Mouse (Mus musculus) bone marrow, adult 2 months (tissue): ENCODE results near the gene Acbd5. TPM values are rescaled to one million over a fixed set of nuclear protein-coding genes. Genes with fewer than 3 reads are reported as not detected.
"Not testable (repeated sequence)": the region's sequence is repeated elsewhere in the genome, so short reads cannot be mapped to it uniquely, and the experiment has no call there.

ENCODE experiments used
- H3K27ac ChIP-seq: fragments of 200-500 bp; 2 replicates; pipeline ENCODE4 v1.5.1; 2012; ENCODE audit warnings: low read depth, mild to moderate bottlenecking, control low read depth, inconsistent platforms, low read length; ENCODE audit not compliant: control insufficient read depth, poor library complexity, insufficient read depth
- H3K4me1 ChIP-seq: fragments of 200-500 bp; 2 replicates; pipeline ENCODE4 v1.6.1; 2011; ENCODE audit warnings: low read length; ENCODE audit not compliant: control insufficient read depth, insufficient read depth
- H3K4me3 ChIP-seq: fragments of 200-500 bp; replicated peaks from 2 replicates; pipeline ENCODE3; 2011; ENCODE audit warnings: mild to moderate bottlenecking, low read depth, low read length, control low read depth; ENCODE audit not compliant: control insufficient read depth
- CTCF ChIP-seq: fragments of 200-500 bp; IDR thresholded peaks from 2 replicates; pipeline ENCODE4 v1.5.1; 2011; ENCODE audit warnings: low read length, control low read depth; ENCODE audit not compliant: control insufficient read depth, insufficient read depth
- POLR2A ChIP-seq: fragments of 200-500 bp; IDR thresholded peaks from 2 replicates; pipeline ENCODE4 v1.6.1; 2011; ENCODE audit warnings: low read depth, mild to moderate bottlenecking, control low read depth, low read length, borderline replicate concordance; ENCODE audit not compliant: control insufficient read depth
- WGBS: fragments of 180-500 bp; shearing (Covaris S2); methylation state at CpG from one replicate; pipeline ENCODE4 v1.1.7; 2018; 5-methylcytosine and 5-hydroxymethylcytosine counted together
- polyA plus RNA-seq: library from polyadenylated mRNA; stranded (reverse); fragments of >200 nt; gene quantifications from 2 replicates; pipeline ENCODE4 v1.2.4, GENCODE M21; 2011; ENCODE audit warnings: low replicate concordance; ENCODE audit not compliant: missing spikeins, insufficient read depth, insufficient read length

Acbd5 gene
- polyA plus RNA-seq, 1 experiment: 19.2 TPM

DNA sequence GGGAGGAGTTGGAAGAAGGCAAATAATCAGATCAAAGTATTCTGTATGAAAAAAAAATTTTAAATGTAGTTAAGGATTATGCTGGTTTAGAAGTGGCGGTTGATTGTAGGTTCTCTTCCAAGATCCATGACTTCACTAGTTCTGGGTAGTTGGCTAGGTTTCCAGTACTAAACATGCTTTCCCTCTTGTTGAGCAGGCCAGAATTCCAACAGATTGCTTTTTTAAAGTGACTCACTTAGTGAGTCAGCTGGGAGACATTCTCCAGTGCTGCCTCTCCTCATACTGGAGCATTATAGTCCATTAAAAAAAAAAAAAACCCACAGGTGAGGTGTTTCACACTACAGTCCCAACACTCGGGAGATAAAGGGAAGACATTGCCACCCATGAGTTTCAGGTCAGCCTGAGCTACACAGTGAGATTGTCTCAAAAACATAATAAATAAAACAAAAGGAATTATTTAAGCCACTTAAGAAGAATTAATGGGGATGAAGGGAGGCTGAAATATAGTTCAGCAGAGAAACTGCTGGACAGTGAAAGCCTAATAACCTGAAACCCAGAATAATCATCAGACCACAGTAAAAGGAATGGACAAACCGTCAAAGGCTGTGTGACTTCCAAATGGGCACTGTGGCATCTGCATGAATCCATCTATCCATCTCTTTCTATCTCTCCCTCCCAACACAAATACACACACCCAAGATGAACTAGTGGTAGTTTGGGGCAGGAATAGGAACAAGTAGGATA lies 33.1 kb upstream of the Acbd5 start:
- Histone ChIP-seq H3K27ac (no peak overlapping the region), H3K4me3 (no peak overlapping the region), H3K4me1 (no peaks in the 10 kb centered on the region; the same call in 1 of the 2 replicates)
- TF ChIP-seq CTCF: no peak
- no peak for TF ChIP-seq POLR2A
- WGBS: 76% methylated on average over 3 of the region's 3 CpGs

DNA sequence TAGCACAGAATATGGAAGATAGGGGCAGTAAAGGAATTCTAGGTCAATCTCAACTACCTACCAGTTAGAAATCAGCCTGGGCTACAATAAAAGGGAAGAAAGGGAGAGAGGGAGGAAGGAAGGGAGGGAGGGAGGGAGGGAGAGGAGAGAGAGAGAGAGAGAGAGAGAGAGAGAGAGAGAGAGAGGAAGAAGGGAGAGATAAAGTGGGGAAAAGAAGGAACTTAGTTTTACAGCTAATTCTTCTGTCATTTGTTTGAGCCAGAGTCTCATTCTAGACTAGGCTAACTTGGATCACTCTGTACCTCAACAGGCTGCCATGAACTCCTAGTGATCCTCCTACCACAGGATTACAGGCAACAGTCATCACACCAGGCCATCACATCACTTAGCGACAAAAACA lies 32.5 kb upstream of the Acbd5 start:
- no peaks in the 10 kb centered on the region for H3K4me1 ChIP-seq
- H3K27ac ChIP-seq: no peak overlapping the region
- no peak overlapping the region for H3K4me3 ChIP-seq
- TF ChIP-seq POLR2A (no peak), CTCF (no peak)
- 96% methylated on average over 1 of the region's 1 CpGs for WGBS

DNA sequence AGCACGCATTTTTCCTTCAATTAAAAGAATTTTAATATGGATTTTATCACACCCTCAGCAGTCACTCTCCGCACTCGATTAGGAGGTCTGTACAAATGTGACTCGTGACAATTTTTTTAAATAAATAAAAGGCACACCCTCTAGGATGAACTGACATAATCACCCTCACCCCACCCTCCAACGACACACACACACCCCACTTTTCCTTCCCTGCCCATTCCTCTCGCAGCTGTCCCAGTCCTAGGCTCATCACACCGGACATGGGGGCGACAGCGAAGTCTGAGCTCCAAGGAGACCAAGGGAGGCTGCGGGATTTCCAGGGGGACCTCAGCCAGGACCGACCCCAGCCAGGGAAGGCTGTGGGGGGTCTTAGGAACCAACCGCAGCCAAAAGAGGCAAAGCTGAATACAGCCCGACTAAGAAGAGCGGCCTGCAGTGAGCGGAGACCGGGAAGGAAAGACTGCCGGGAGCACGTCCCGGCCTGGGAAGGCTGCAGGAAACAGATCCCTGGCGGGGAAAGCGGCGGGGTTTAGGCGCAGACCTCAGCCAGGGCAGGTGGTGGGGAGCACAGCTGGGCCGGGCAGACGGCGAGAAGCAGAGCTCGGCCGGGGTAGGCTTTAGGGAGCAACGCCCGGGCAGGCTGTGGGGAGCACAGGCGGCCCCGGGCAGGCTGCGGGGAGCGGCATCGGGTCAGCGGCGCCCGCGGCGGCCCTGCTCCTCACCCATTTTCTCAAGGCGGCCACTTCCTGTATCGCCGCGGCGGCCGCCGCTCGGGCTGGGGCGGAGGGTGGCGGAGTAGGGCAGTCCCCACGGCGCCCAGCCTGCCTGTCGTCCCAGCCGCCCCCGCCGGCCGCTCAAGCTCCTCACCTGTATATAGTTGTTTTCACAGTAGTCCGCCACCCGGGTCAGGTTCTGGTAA lies 28.6 kb upstream of the Acbd5 start:
- Histone ChIP-seq H3K4me3 (peak overlapping the region; percentile 95), H3K27ac (peak overlapping the region; percentile 98), H3K4me1 (no peaks in the 10 kb centered on the region)
- under 1% methylated on average over 59 of the region's 59 CpGs for WGBS
- TF ChIP-seq CTCF (no peak), POLR2A (no peak; the same call in 1 of the 2 replicates)

DNA sequence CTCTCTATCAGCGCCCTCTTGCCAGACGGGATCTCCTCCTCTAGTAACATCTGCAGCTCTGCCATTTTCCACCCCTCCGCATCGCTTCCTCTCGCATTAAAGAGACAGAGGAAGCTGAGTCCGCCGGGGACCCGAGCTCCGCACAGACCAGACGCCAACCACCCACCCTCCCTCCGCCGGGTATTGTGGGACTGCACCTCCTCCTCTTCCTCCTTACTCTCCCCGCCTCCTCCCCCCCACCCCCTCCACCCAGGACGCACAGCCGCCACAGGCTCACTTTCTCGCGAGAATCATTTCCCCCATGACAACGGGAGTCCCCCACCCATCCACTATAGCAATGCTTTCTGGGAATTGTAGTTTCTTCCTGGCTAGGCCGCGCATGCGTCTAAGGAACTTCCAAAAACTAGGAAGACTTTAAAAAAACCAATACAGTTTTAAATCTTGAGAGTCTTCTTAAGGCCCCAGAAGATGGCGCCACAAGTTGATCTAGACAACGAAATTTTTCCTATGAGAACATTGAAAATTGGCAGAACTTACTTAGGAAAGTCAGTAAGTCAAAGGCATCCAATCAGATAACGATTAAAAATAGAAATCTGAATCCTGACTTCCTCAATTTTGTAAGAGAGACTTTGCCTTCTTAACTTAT lies 27.8 kb upstream of the Acbd5 start, which contains the start of gene Abi1:
Gene Abi1 (minus strand): TSS at position 241 of the 646 bp plus-strand sequence.
- TF ChIP-seq POLR2A (peak; percentile 98), CTCF (no peak)
- Histone ChIP-seq H3K4me1 (no peaks in the 10 kb centered on the region), H3K27ac (peak within 1 kb of the TSS; percentile 98), H3K4me3 (peak within 1 kb of the TSS; percentile 95)
- 0% methylated on average over 24 of the region's 24 CpGs for WGBS

DNA sequence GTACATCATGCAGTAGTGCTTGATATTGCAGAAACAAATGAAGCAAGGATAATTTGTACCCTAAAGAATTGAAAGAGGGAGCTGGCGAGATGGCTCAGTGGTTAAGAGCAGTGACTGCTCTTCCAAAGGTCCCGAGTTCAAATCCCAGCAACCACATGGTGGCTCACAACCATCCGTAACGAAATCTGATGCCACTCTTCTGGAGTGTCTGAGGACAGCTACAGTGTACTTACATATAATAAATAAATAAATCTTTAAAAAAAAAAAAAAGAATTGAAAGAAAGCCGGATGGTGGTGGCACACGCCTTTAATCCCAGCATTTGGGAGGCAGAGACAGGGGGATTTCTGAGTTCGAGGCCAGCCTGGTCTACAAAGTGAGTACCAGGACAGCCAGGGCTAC lies 27.3 kb upstream of the Acbd5 start:
- WGBS: 53% methylated on average over 7 of the region's 7 CpGs
- H3K4me1 ChIP-seq, H3K4me3 ChIP-seq: not testable (repeated sequence)
- H3K27ac ChIP-seq: peak overlapping the region; percentile 32; the same call in 1 of the 2 replicates

DNA sequence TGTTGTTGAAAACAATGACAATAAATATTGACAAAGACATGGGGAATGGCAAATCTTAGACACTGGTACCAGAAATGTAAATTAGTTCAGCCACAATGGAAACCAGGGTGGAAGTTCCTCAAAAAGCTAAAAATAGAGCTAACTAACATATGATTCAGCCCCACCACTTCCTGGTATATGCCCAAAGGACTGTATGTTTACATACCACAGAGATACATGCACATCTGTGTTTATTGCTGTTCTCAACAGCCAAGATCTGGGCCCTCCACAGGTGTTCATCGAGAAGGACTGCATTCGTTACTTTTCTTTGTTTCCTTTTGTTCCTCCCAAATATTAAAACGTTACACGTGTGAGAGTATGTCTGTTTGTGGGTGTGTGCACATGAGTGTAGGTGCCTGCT lies 26.5 kb upstream of the Acbd5 start:
- peak overlapping the region; percentile 48; the same call in 1 of the 2 replicates for H3K27ac ChIP-seq
- TF ChIP-seq POLR2A (no peak), CTCF (no peak)
- H3K4me3 ChIP-seq: no peak overlapping the region
- WGBS: 2% methylated on average over 4 of the region's 4 CpGs
- H3K4me1 ChIP-seq: no peaks in the 10 kb centered on the region

DNA sequence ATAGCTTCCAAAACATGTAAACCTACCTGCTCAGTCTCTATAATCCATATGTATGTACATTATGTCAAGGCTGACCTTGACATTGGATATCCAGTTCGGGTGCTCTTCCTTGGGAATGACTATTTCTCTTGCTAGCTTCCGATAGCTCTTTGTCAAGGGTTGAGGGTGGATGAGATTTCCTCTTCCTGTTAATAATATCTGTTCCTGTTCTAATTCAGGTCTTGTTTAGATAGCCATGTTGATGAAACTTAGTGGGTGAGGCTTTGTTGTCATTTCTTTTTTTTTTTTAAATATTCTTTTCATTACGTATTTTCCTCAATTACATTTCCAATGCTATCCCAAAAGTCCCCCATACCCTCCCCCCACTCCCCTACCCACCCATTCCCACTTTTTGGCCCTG lies 25.8 kb upstream of the Acbd5 start:
- TF ChIP-seq POLR2A: no peak
- no peak for TF ChIP-seq CTCF
- no peak overlapping the region for H3K4me3 ChIP-seq
- no peaks in the 10 kb centered on the region for H3K4me1 ChIP-seq
- no peak overlapping the region for H3K27ac ChIP-seq
- 81% methylated on average over 3 of the region's 3 CpGs for WGBS

DNA sequence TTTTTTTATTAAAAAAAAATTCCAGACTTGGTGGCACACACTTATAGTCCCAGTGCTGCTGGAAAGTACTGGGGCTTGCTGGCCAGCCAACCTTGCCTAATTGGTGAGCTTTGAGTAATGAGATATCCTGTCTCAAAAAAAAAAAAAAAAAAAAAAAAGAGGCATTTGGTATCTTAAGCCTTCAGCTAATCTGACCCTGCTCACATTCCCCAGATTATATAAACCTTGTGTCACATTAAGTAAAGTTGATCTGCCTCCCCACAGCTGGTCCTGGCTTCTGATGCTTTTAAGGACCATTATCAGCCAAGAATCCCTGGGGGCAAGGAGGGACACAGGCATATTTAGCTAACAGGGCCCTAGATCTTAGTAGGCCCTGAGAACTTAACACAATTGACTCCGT lies 22.3 kb upstream of the Acbd5 start:
- Histone ChIP-seq H3K4me3 (no peak overlapping the region), H3K27ac (no peak overlapping the region), H3K4me1 (no peaks in the 10 kb centered on the region)
- no peak for TF ChIP-seq POLR2A
- TF ChIP-seq CTCF: no peak
- WGBS: 53% methylated on average over 1 of the region's 1 CpGs
